ENCODE assay signal across 10 mouse cellular contexts in the genomic region with DNA sequence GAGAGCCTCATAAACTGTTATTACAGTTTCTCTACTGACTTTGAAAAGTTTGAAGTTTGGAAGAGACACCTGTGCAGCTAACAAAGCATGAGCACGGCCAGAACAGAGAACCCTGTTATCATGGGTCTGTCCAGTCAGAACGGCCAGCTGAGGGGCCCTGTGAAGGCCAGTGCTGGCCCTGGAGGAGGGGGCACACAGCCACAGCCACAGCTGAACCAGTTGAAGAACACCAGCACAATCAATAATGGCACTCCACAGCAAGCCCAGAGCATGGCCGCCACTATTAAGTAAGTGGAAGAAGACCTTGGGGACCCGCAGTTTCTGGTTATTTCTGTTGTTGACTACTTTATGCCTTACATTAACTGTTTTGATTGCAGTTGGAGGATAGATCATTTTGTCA. TPM values are rescaled to one million over a fixed set of nuclear protein-coding genes. Genes with fewer than 3 reads are reported as not detected.
DNase-seq lines count a peak whose midpoint lies in the region; ATAC-seq and TF ChIP-seq lines count a peak whose summit lies in the region.
"Had no signal": no experiment of that assay in that cellular context is flagged by ENCODE, and none has a peak within 500 bp of the region (broad histone marks: within the 10 kb centered on the region; RNA-seq: fewer than 3 reads in every experiment).

No protein-coding gene starts in this region.

- no peak for TF ChIP-seq CTCF in lung, embryonic 14.5 days (IDR thresholded peaks at IDR 0.05; ENCODE audit: low read depth)

- H3K4me2 ChIP-seq in lung, embryonic 14.5 days = peak overlapping the region; percentile 80
- peak overlapping the region; percentile 77 for H3K4me2 ChIP-seq in forebrain, embryonic 14.5 days (ENCODE audit: low read length)
- H3K4me2 ChIP-seq in limb, embryonic 11.5 days (ENCODE audit: low read depth, severe bottlenecking) = peak overlapping the region; percentile 21; the same call in 1 of the 2 replicates
- peak overlapping the region; percentile 95 for H3K4me2 ChIP-seq in neural tube, embryonic 15.5 days

- no peak for ATAC-seq in lung, embryonic 14.5 days (ENCODE audit: insufficient read depth)
- ATAC-seq in forebrain, embryonic 14.5 days = no peak
- ATAC-seq in limb, embryonic 11.5 days (ENCODE audit: insufficient number of reproducible peaks, low FRiP score, low TSS enrichment, low read depth) = no peak
- no peak for ATAC-seq in neural tube, embryonic 15.5 days (ENCODE audit: low FRiP score)
- ATAC-seq: Patski had no signal

- peak overlapping the region; percentile 99 for H3K4me3 ChIP-seq in lung, embryonic 14.5 days (ENCODE audit: low read depth, low read length)
- H3K4me3 ChIP-seq in forebrain, embryonic 14.5 days (ENCODE audit: low read depth, low read length) = peak overlapping the region; percentile 10; the same call in 1 of the 2 replicates
- no peak overlapping the region for H3K4me3 ChIP-seq in limb, embryonic 11.5 days (ENCODE audit: low read depth, low read length)
- H3K4me3 ChIP-seq in neural tube, embryonic 15.5 days (replicated peaks) = peak overlapping the region; percentile 23

- H3K27ac ChIP-seq in lung, embryonic 14.5 days (ENCODE audit: low read depth) = no peak overlapping the region
- no peak overlapping the region for H3K27ac ChIP-seq in forebrain, embryonic 14.5 days (ENCODE audit: low read depth, low read length)
- H3K27ac ChIP-seq in limb, embryonic 11.5 days (replicated peaks; ENCODE audit: low read depth, low read length) = no peak overlapping the region
- no peak overlapping the region for H3K27ac ChIP-seq in neural tube, embryonic 15.5 days (replicated peaks)

- peaks cover 4% of the 10 kb centered on the region; the same call in 1 of the 2 replicates for H3K4me1 ChIP-seq in lung, embryonic 14.5 days (ENCODE audit: insufficient read depth)
- H3K4me1 ChIP-seq in forebrain, embryonic 14.5 days (ENCODE audit: control insufficient read depth, insufficient read depth, low read length) = peaks cover 28% of the 10 kb centered on the region
- H3K4me1 ChIP-seq in limb, embryonic 11.5 days (ENCODE audit: control insufficient read depth, insufficient read depth, low read length) = peaks cover 6% of the 10 kb centered on the region
- H3K4me1 ChIP-seq in neural tube, embryonic 15.5 days = peaks cover 44% of the 10 kb centered on the region

- 48% methylated on average over 4 of the region's 4 CpGs for WGBS in lung, embryonic 14.5 days
- WGBS in forebrain, embryonic 14.5 days = 76% methylated on average over 4 of the region's 4 CpGs
- WGBS in limb, embryonic 11.5 days = 72% methylated on average over 4 of the region's 4 CpGs
- WGBS in neural tube, embryonic 15.5 days = 39% methylated on average over 4 of the region's 4 CpGs

- no peaks in the 10 kb centered on the region for H3K9me3 ChIP-seq in lung, embryonic 14.5 days (ENCODE audit: low read depth, low read length)
- H3K9me3 ChIP-seq in forebrain, embryonic 14.5 days (replicated peaks; ENCODE audit: control insufficient read depth, low read length) = no peaks in the 10 kb centered on the region
- H3K9me3 ChIP-seq in limb, embryonic 11.5 days (ENCODE audit: control insufficient read depth, low read length) = no peaks in the 10 kb centered on the region
- H3K9me3 ChIP-seq in neural tube, embryonic 15.5 days (replicated peaks) = no peaks in the 10 kb centered on the region

- no peaks in the 10 kb centered on the region for H3K27me3 ChIP-seq in lung, embryonic 14.5 days (ENCODE audit: insufficient read depth, low read length)
- H3K27me3 ChIP-seq in forebrain, embryonic 14.5 days (replicated peaks; ENCODE audit: control insufficient read depth, insufficient read depth, low read length) = no peaks in the 10 kb centered on the region
- H3K27me3 ChIP-seq in limb, embryonic 11.5 days (ENCODE audit: control insufficient read depth, insufficient read depth, low read length) = no peaks in the 10 kb centered on the region
- H3K27me3 ChIP-seq in neural tube, embryonic 15.5 days (replicated peaks) = no peaks in the 10 kb centered on the region
- H3K27me3 ChIP-seq: Patski had no signal

- no peak for DNase-seq in lung, embryonic 14.5 days
- DNase-seq in lung, postnatal 14 days = no peak
- no peak for DNase-seq in forebrain, embryonic 14.5 days (ENCODE audit: low spot score)
- DNase-seq in limb, embryonic 11.5 days (ENCODE audit: low spot score) = no peak
- DNase-seq in cerebellum, adult 9-10 months = no peak
- DNase-seq in adrenal gland, postnatal 4 days (ENCODE audit: low spot score in 2 of 2) = no peak
- no peak for DNase-seq in cerebellum, postnatal 10 days
- DNase-seq: cerebellum, adult 11-12 months had no signal

- H3K9ac ChIP-seq in lung, embryonic 14.5 days = no peak overlapping the region
- no peak overlapping the region; the same call in 1 of the 2 replicates for H3K9ac ChIP-seq in forebrain, embryonic 14.5 days (ENCODE audit: low read length)
- H3K9ac ChIP-seq in limb, embryonic 11.5 days (ENCODE audit: low read length) = no peak overlapping the region
- H3K9ac ChIP-seq in neural tube, embryonic 15.5 days (replicated peaks) = 0 out of 2 replicates have a peak overlapping the region, but pooled peaks have one; percentile 17

- peaks cover 54% of the 10 kb centered on the region for H3K36me3 ChIP-seq in lung, embryonic 14.5 days (ENCODE audit: insufficient read depth)
- peaks cover 44% of the 10 kb centered on the region for H3K36me3 ChIP-seq in forebrain, embryonic 14.5 days (ENCODE audit: control insufficient read depth, insufficient read depth, low read length)
- peaks cover 22% of the 10 kb centered on the region for H3K36me3 ChIP-seq in limb, embryonic 11.5 days (ENCODE audit: control insufficient read depth, insufficient read depth, low read length)
- peaks cover 25% of the 10 kb centered on the region for H3K36me3 ChIP-seq in neural tube, embryonic 15.5 days

RNA-seq across cellular contexts. Expression of a gene that starts 2.6 kb away (rescaled TPM):
- polyA plus RNA-seq in lung, embryonic 14.5 days (2014; fragmentation: Nextera tagmentation; extraction: Ambion mirVana) = 21.6 and 23.0 TPM in 2 replicates
- polyA plus RNA-seq in forebrain, embryonic 14.5 days (2014; fragmentation: Nextera tagmentation; extraction: Ambion mirVana) = 21.1 and 29.6 TPM in 2 replicates
- 16.1 and 18.2 TPM in 2 replicates for polyA plus RNA-seq in limb, embryonic 11.5 days (2014; fragmentation: Nextera tagmentation; extraction: Ambion mirVana)
- polyA plus RNA-seq in neural tube, embryonic 15.5 days (2015; fragmentation: Nextera tagmentation; extraction: Ambion mirVana) = 15.1 and 16.8 TPM in 2 replicates
- total RNA-seq in adrenal gland, postnatal 4 days (2021) = 100 to 1,000 TPM; 146 to 157 TPM

RNA-seq across cellular contexts. Expression of a gene that starts 45.6 kb away (rescaled TPM):
- polyA plus RNA-seq in lung, embryonic 14.5 days (2014; fragmentation: Nextera tagmentation; extraction: Ambion mirVana) = not detected in 2 replicates
- polyA plus RNA-seq in forebrain, embryonic 14.5 days (2014; fragmentation: Nextera tagmentation; extraction: Ambion mirVana) = 0.07 TPM in 1 of 2 replicates, not detected in the other
- polyA plus RNA-seq in limb, embryonic 11.5 days (2014; fragmentation: Nextera tagmentation; extraction: Ambion mirVana) = 0.05 TPM in 1 of 2 replicates, not detected in the other
- 0.26 TPM in 1 of 2 replicates, not detected in the other for polyA plus RNA-seq in neural tube, embryonic 15.5 days (2015; fragmentation: Nextera tagmentation; extraction: Ambion mirVana)
- total RNA-seq in adrenal gland, postnatal 4 days (2021) = under 1 TPM in 1 of 2 experiments, not detected in 1; 0.23 TPM
- polyA plus RNA-seq: Patski had no signal

Comparison
In these comparisons a context has a peak if more than half of its experiments do, and no peak if none do; other contexts are left out.
1. H3K4me2 ChIP-seq: peak in every context shown above with its lines; median percentile 95 in neural tube, embryonic 15.5 days; 80 in lung, embryonic 14.5 days; 77 in forebrain, embryonic 14.5 days; 21 in limb, embryonic 11.5 days.